Mouse (Mus musculus) lung, postnatal 0 days (tissue): ENCODE measurements around the gene Il6st. TPM values are rescaled to one million over a fixed set of nuclear protein-coding genes. Genes with fewer than 3 reads are reported as not detected.

Experiments used
- ATAC-seq: fragments of 200-750 bp; cut with Nextera tagmentation; 2 replicates; pipeline ENCODE4 v1.8.0; 2017; ENCODE audit warnings: moderate library complexity
- DNase-seq: peaks from one replicate; pipeline ENCODE4 v3.0.0-alpha.2; 2016; ENCODE audit warnings: low spot score
- H3K27ac ChIP-seq: fragments of 300-500 bp; sonication (generic); 2 replicates; pipeline ENCODE4 v1.5.1; 2014; ENCODE audit warnings: antibody characterized with exemption, mild to moderate bottlenecking, low read length, mixed read lengths
- H3K27me3 ChIP-seq: fragments of 300-500 bp; sonication (generic); replicated peaks from 2 replicates; pipeline ENCODE4 v1.6.1; 2014; ENCODE audit warnings: low read length, mixed read lengths; ENCODE audit not compliant: insufficient read depth
- H3K36me3 ChIP-seq: fragments of 300-500 bp; sonication (generic); 2 replicates; pipeline ENCODE4 v1.6.1; 2014; ENCODE audit warnings: low read length, mixed read lengths; ENCODE audit not compliant: insufficient read depth
- H3K4me1 ChIP-seq: fragments of 300-500 bp; sonication (generic); 2 replicates; pipeline ENCODE4 v1.6.1; 2014; ENCODE audit warnings: antibody characterized with exemption, low read depth, low read length, mixed read lengths; ENCODE audit not compliant: insufficient read depth
- H3K4me2 ChIP-seq: fragments of 300-500 bp; sonication (generic); replicated peaks from 2 replicates; pipeline ENCODE4 v1.6.1; 2014; ENCODE audit warnings: low read depth, mild to moderate bottlenecking, low read length, moderate library complexity, mixed read lengths
- H3K4me3 ChIP-seq: fragments of 300-500 bp; sonication (generic); 2 replicates; pipeline ENCODE4 v1.5.1; 2014; ENCODE audit warnings: low read depth, low read length
- H3K9ac ChIP-seq: fragments of 300-500 bp; sonication (generic); replicated peaks from 2 replicates; pipeline ENCODE4 v1.6.1; 2014; ENCODE audit warnings: low read depth, mild to moderate bottlenecking
- H3K9me3 ChIP-seq: fragments of 300-500 bp; sonication (generic); 2 replicates; pipeline ENCODE4 v1.6.1; 2016; ENCODE audit warnings: low read length, mixed read lengths
- CTCF ChIP-seq: IDR thresholded peaks from 2 replicates; pipeline ENCODE4 v1.5.1; 2016; ENCODE audit warnings: antibody characterized with exemption, mild to moderate bottlenecking
- EP300 ChIP-seq: IDR thresholded peaks from 2 replicates; pipeline ENCODE4 v1.6.1; 2016; ENCODE audit warnings: antibody characterized with exemption, mild to moderate bottlenecking, control low read depth
- WGBS: fragments of 180-500 bp; shearing (Covaris S2); extraction: QIAGEN DNeasy Blood & Tissue Kit; methylation state at CpG from one replicate; pipeline ENCODE4 v1.1.7; 2014; 5-methylcytosine and 5-hydroxymethylcytosine counted together
- polyA plus RNA-seq: library from polyadenylated mRNA; unstranded; fragments of >200 nt; fragmentation: Nextera tagmentation; extraction: Ambion mirVana; gene quantifications from 2 replicates; pipeline ENCODE4 v1.2.1, GENCODE M21; 2015

Gene Il6st
- polyA plus RNA-seq, 1 experiment from 2014 or later: 30.4 TPM

GRCm38 (mm10) chr13:112433271-112433670 is 30.6 kb upstream of the Il6st start:
- TF ChIP-seq EP300 (no peak), CTCF (no peak)
- 47% methylated on average over 5 of the region's 5 CpGs for WGBS
- Histone ChIP-seq H3K4me3 (no peak overlapping the region), H3K36me3 (no peaks in the 10 kb centered on the region), H3K9me3 (no peaks in the 10 kb centered on the region), H3K27ac (no peak overlapping the region), H3K27me3 (no peaks in the 10 kb centered on the region), H3K4me1 (no peaks in the 10 kb centered on the region; the same call in 1 of the 2 replicates), H3K9ac (no peak overlapping the region), H3K4me2 (no peak overlapping the region)
- DNase-seq (peak; percentile 31), ATAC-seq (no peak)

DNA sequence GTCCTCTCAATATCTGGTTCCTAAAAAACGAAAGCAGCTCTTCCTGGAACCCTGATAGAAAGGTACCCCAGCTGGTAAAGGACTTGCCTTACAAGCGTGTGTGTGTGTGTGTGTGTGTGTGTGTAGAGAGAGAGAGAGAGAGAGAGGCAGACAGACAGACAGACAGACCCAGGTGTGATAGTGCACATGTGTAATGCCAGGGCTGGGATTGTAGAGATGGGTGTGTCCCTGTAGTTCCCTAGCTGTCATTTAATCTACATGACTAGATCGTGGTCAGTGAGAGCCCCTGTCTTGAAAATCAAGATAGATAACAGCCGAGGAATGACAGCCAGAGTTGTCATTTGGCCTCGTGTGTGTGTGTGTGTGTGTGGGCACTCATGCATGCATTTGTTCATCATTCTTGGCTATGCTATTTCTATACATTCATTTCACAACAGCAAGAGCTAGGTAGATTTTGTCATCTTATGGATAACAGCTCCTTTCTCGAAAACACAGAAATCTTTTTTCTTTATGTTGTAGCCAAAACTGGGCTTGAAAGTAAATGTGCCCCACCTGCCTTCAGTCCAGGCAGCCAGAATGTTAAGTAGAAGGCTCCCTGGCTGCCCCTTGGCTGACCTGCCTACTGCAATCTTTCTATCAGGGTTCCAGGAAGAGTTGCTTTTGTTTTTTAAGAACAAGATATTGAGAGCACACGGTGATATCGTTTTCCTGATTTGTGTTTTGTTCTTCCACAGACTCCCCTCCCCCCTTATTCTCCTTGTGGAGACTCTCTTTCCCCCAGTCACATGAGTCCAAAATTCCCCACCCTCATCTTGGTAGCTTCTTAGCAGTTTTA is 28.4 kb upstream of the Il6st start:
- Histone ChIP-seq H3K9ac (no peak overlapping the region), H3K36me3 (no peaks in the 10 kb centered on the region), H3K4me3 (no peak overlapping the region), H3K27ac (no peak overlapping the region), H3K27me3 (no peaks in the 10 kb centered on the region), H3K4me2 (no peak overlapping the region), H3K9me3 (no peaks in the 10 kb centered on the region), H3K4me1 (no peaks in the 10 kb centered on the region; the same call in 1 of the 2 replicates)
- DNase-seq: peak; percentile 28
- 41% methylated on average over 8 of the region's 8 CpGs for WGBS
- peak; percentile 47; the same call in 1 of the 2 replicates for TF ChIP-seq EP300
- TF ChIP-seq CTCF: no peak
- no peak for ATAC-seq

- no peak overlapping the region for H3K27ac ChIP-seq
- TF ChIP-seq CTCF: no peak
- no peak for TF ChIP-seq EP300
- H3K36me3 ChIP-seq: no peaks in the 10 kb centered on the region
- H3K9me3 ChIP-seq: no peaks in the 10 kb centered on the region
- H3K9ac ChIP-seq: no peak overlapping the region
- no peaks in the 10 kb centered on the region for H3K27me3 ChIP-seq
- ATAC-seq (no peak), DNase-seq (no peak)
- WGBS: 79% methylated on average over 7 of the region's 7 CpGs
- no peak overlapping the region for H3K4me2 ChIP-seq
- no peak overlapping the region for H3K4me3 ChIP-seq
- no peaks in the 10 kb centered on the region; the same call in 1 of the 2 replicates for H3K4me1 ChIP-seq
Observed at GRCm38 (mm10) chr13:112436288-112436687, 27.6 kb upstream of the Il6st start.

GRCm38 (mm10) chr13:112438001-112438868 is 25.6 kb upstream of the Il6st start:
- H3K4me1 ChIP-seq: no peaks in the 10 kb centered on the region; the same call in 1 of the 2 replicates
- 85% methylated on average over 21 of the region's 21 CpGs for WGBS
- H3K27ac ChIP-seq: no peak overlapping the region
- no peak overlapping the region for H3K4me2 ChIP-seq
- H3K9me3 ChIP-seq: no peaks in the 10 kb centered on the region
- H3K9ac ChIP-seq: no peak overlapping the region
- H3K4me3 ChIP-seq: no peak overlapping the region
- no peaks in the 10 kb centered on the region for H3K36me3 ChIP-seq
- no peaks in the 10 kb centered on the region for H3K27me3 ChIP-seq
- TF ChIP-seq CTCF: no peak
- TF ChIP-seq EP300: no peak
- ATAC-seq (no peak), DNase-seq (no peak)

DNA sequence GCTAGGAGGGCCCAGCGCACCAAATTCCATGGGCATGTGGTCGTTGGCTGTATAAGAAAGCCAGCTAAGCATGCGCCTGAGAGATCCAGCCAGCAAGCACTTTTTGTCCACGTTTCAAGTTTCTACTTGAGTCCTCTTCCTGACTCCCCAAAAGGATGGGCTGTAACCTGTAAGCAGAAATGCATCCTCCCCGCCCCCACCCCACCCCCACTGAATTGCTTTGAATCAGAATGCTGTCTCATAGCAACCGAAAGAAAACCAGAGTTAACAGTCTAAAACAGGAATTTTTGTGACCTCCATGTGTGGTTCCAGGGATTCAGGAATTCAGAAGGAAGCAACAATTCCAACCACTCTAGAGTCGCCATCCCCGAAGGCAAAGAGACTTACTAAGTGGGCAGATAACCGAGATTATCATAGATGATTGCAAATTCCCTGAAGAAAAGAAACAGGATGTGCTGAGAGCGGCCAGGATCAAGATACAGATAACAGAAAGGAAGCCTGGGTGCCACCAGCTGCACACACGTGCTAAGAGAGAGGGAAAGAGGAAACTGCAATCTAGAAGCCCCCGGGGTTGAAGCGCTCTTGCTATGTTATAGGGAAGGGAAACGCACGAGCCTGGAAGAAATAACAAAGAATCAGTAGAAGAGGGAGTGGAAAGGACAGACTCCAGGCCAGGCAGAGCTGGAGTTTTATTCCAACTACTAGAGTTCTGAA is 24.6 kb upstream of the Il6st start:
- 27% methylated on average over 15 of the region's 15 CpGs for WGBS
- H3K9me3 ChIP-seq: no peaks in the 10 kb centered on the region
- peak overlapping the region; percentile 43 for H3K4me2 ChIP-seq
- no peaks in the 10 kb centered on the region; the same call in 1 of the 2 replicates for H3K4me1 ChIP-seq
- H3K27me3 ChIP-seq: no peaks in the 10 kb centered on the region
- DNase-seq (peak; percentile 32), ATAC-seq (peak; percentile 45)
- H3K27ac ChIP-seq: peak overlapping the region; percentile 23; the same call in 1 of the 2 replicates
- H3K9ac ChIP-seq: no peak overlapping the region
- H3K4me3 ChIP-seq: 0 out of 2 replicates have a peak overlapping the region, but pooled peaks have one; percentile 4
- TF ChIP-seq EP300 (no peak), CTCF (no peak)
- H3K36me3 ChIP-seq: no peaks in the 10 kb centered on the region
